Mouse (Mus musculus) lung, adult 10 weeks (tissue): ENCODE data around the gene Fam129c. TPM values are rescaled to one million over a fixed set of nuclear protein-coding genes. Genes with fewer than 3 reads are reported as not detected.

Experiments
- polyA plus RNA-seq: library from polyadenylated mRNA; stranded (reverse); fragments of 350-450 nt; fragmentation: Illumina TruSeq; extraction: RNeasy Lipid Tissue Mini Kit (QIAGEN cat#74804); gene quantifications from one replicate; pipeline ENCODE4 v1.2.3, GENCODE M21; 2014; ENCODE audit warnings: low read depth, low replicate concordance; ENCODE audit not compliant: insufficient read depth

Gene Fam129c
- polyA plus RNA-seq, result 3.3 TPM

DNA sequence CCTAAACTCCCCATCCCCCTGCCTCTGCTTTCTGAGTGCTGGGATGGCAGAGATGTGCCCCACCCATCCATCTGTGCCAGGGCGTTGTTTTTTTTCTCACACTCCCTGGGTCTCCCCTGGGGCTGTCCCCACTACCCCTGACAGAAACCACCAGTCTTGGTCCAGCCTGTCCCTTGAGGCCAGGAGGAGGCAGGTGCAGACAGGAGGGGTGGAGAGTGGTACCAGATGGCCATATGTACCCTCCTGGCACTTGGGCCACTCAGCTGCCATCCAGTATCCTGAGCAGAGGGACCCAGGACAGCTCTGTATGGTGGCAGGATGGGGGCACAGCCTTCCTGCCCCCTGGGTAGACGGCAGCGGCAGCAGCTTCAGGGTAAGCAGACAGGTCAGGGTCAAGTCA lies at the start of gene Fam129c:
Gene Fam129c (plus strand): TSS at position 198 of the 400 bp plus-strand sequence.

GRCm38 (mm10) chr8:71558071-71558957 lies 39.1 kb upstream of the Fam129c start, which contains the start of gene Tmem221:
Gene Tmem221 (minus strand): TSS chr8:71558871.

GRCm38 (mm10) chr8:71566501-71566900 lies 30.9 kb upstream of the Fam129c start, which contains the start of gene Nxnl1:
Gene Nxnl1 (minus strand): TSS chr8:71566601.

DNA sequence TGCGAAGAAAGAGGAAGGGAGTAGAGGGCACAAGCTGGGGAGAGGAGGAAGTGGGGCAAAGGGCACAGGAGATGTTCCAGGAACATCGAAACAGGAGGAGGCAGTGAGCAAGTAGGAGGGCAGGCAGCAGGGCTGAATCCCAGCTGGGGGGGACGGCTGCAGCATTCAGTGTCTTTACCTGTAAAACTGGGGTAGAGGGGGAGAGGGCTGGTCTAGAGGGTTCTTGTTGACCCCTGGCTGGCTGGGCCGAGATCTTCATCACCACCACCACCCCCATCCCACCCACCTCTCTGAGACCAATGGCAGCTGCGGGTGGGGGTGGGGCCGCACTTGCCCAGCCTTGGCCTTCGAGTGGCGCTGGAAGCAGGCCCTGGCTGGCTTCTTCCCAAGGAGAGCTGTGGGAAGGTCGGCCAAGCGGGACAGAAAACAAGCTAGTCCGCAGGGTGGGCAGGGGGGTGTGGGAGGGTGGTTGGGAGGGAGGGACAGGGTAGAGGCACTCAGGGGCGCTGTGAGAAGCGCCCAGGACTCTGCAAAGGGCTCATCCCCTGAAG lies 29.0 kb upstream of the Fam129c start, which contains the start of gene Slc27a1:
Gene Slc27a1 (plus strand): TSS at position 496 of the 551 bp plus-strand sequence.

DNA sequence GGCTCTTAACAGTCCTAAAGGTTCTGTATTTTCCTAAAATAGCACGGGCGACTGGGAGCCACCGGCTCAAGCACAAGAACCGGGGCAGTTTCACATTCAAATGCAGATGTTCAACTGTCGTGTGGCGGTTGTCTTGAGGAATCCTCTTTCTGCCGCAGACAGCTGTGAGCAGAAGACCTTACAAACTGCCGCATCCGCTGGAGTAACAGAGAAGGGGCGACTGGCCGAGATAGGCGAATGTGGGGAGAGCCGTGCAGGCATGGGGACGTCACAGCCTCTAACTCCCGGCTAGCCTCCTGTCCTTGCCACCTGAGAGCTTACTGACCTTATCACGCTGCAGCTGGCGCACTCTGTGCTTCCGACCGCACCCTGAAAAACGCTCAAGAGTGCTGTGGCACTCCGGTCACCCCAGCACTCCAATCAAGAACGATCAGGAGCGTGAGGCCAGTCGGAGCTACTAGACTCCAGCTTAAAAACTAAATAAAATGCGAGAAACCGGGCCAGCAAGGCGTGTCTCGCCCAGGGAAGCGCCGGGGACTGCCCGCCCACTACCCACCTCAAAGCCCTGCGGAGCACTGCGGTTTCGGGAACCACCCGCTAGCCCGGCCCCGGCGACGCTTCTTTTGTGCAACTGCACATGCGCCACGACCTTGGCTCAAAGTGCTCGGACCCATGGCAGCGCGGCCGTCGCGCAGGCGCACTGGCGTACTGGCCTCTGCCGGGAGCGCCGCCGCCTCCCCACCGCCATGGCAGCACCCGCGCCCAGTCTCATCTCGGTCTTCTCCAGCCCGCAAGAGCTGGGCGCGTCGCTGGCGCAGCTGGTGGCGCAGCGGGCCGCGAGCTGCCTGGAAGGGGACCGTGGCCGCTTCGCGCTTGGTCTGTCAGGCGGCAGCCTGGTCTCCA lies 5.7 kb upstream of the Fam129c start, which contains the start of gene Pgls:
Gene Pgls (plus strand): TSS at position 706 of the 903 bp plus-strand sequence.

DNA sequence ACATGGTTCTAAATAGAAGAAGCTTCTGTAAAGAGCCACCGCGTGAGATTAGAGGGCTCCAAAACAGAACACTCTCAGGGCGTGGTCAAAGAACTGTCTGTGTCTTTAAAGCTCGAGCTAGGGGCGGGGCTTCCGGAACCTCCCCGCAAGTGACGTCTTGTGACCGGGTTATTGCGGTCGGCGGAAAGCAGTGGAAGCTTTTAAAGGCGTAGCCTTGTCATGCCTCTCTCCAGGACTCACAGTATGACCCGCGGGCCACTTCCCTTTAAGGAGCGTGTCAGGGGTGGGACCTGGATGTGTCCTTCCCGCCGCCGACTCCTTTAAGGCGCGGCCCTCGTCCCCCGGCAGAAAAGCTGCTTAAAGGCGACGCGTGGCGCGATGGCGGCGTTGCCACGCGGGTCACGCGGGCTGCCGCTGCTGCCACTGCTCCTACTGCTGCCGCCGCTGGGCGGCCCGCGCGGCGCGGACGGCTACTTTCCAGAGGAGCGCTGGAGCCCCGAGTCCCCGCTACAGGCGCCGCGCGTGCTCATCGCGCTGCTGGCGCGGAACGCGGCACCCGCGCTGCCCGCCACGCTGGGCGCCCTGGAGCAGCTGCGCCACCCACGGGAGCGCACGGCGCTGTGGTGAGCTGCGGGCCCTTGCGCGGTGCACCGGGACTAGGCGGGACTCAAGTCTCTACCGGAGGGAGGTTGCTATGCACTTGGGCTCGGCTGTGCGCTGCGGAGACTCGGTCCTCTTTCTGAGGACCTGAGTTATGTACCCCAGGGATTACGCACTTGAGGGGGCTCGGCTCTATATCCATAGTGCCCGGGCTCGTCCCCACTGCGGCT lies 13.6 kb downstream of the Fam129c start, which contains the start of gene Colgalt1:
Gene Colgalt1 (plus strand): TSS at position 177 of the 830 bp plus-strand sequence.

Other genes with a start within 250 kb of the Fam129c start
- 199 TPM for gene Use1, start 230.8 kb upstream of the Fam129c start, polyA plus RNA-seq
- gene Ocel1, start 226.3 kb upstream of the Fam129c start, polyA plus RNA-seq, result 8.3 TPM
- 33.0 TPM for gene Nr2f6, start 215.7 kb upstream of the Fam129c start, polyA plus RNA-seq
- gene Ushbp1, start 201.8 kb upstream of the Fam129c start, polyA plus RNA-seq, result 49.5 TPM
- 65.2 TPM for gene Babam1, start 200.8 kb upstream of the Fam129c start, polyA plus RNA-seq
- gene Ankle1, start 191.6 kb upstream of the Fam129c start, polyA plus RNA-seq, result not detected
- gene Abhd8, start 134.0 kb upstream of the Fam129c start, polyA plus RNA-seq, result 16.1 TPM
- 65.5 TPM for gene Mrpl34, start 132.7 kb upstream of the Fam129c start, polyA plus RNA-seq
- 33.9 TPM for gene Dda1, start 128.4 kb upstream of the Fam129c start, polyA plus RNA-seq
- 4.6 TPM for gene Ano8, start 111.7 kb upstream of the Fam129c start, polyA plus RNA-seq
- gene Gtpbp3, start 109.5 kb upstream of the Fam129c start, polyA plus RNA-seq, result 10.1 TPM
- gene Plvap, start 85.9 kb upstream of the Fam129c start, polyA plus RNA-seq, result 350 TPM
- not detected for gene Ccdc194, start 71.9 kb upstream of the Fam129c start, polyA plus RNA-seq
- gene Bst2, start 60.2 kb upstream of the Fam129c start, polyA plus RNA-seq, result 272 TPM
- gene Mvb12a, start 54.7 kb upstream of the Fam129c start, polyA plus RNA-seq, result 65.4 TPM
- gene Tmem221, start 38.8 kb upstream of the Fam129c start, polyA plus RNA-seq, result 12.2 TPM
- not detected for gene Nxnl1, start 31.0 kb upstream of the Fam129c start, polyA plus RNA-seq
- gene Slc27a1, start 28.8 kb upstream of the Fam129c start, polyA plus RNA-seq, result 21.0 TPM
- gene Pgls, start 5.5 kb upstream of the Fam129c start, polyA plus RNA-seq, result 79.5 TPM
- gene Colgalt1, start 13.3 kb downstream of the Fam129c start, polyA plus RNA-seq, result 51.7 TPM
- gene Unc13a, start 74.1 kb downstream of the Fam129c start, polyA plus RNA-seq, result 0.04 TPM
- gene Jak3, start 78.6 kb downstream of the Fam129c start, polyA plus RNA-seq, result 8.6 TPM
- 5.2 TPM for gene Insl3, start 91.6 kb downstream of the Fam129c start, polyA plus RNA-seq
- 7.3 TPM for gene B3gnt3, start 104.1 kb downstream of the Fam129c start, polyA plus RNA-seq
- gene Fcho1, start 128.1 kb downstream of the Fam129c start, polyA plus RNA-seq, result 3.7 TPM